ENCODE assay signal across 8 mouse cellular contexts in the genomic region with DNA sequence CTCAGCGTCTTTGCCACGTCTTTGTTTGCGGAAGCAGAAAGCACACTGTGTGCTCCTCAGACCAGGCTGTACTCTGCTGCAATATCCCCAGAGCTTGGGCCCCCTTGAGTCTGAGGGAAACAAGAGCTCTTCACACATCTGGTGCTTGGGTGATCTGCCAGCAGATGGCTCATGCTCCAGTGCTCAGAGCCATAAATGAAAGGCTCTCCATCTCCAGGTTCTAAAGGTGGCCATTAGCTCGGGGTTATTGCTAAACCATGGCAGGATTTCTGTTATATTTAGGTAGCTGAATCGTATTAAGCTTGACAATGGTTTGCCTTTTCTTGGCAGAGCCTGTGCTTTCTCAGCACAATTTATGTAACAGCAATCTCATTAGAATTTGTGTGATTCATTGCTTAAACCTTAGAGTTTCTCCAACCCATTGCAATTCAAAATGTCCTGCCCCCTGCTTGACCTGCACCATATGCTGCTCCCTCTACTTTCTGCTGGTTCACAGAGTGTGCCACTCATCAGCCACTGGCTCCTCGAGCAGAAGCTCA. TPM values are rescaled to one million over a fixed set of nuclear protein-coding genes. Genes with fewer than 3 reads are reported as not detected.
A peak's percentile ranks its signal among the peaks of the same experiment; 100 is the strongest.
DNase-seq lines count a peak whose midpoint lies in the region; ATAC-seq and TF ChIP-seq lines count a peak whose summit lies in the region.

No protein-coding gene starts in this region.

- peaks cover 77% of the 10 kb centered on the region for H3K36me3 ChIP-seq in heart, embryonic 10.5 days
- H3K36me3 ChIP-seq in intestine, postnatal 0 days (ENCODE audit: control insufficient read depth, insufficient read depth) = peaks cover 44% of the 10 kb centered on the region

- no peaks in the 10 kb centered on the region for H3K9me3 ChIP-seq in heart, embryonic 10.5 days
- no peaks in the 10 kb centered on the region for H3K9me3 ChIP-seq in intestine, postnatal 0 days (ENCODE audit: control insufficient read depth)

- DNase-seq in heart, adult 9 months (ENCODE audit: low spot score in 2 of 2) = peak; percentile 29 to 38
- no peak for DNase-seq in heart, embryonic 10.5 days (ENCODE audit: low spot score)
- peak; percentile 43 for DNase-seq in right cerebral cortex, adult 18-20 months
- no peak for DNase-seq in right cerebral cortex, postnatal 4 days
- peak; percentile 84 for DNase-seq in kidney, adult 9 months
- no peak for DNase-seq in ovary, postnatal 36 days (ENCODE audit: low spot score)
- no peak for DNase-seq in cerebellum, adult 18-20 months

- 78% methylated on average over 6 of the region's 6 CpGs for WGBS in heart, embryonic 10.5 days
- WGBS in intestine, postnatal 0 days = 76% methylated on average over 6 of the region's 6 CpGs

- no peak overlapping the region for H3K9ac ChIP-seq in intestine, postnatal 0 days (ENCODE audit: low read depth, low read length)

- H3K27ac ChIP-seq in heart, embryonic 10.5 days = no peak overlapping the region
- no peak overlapping the region for H3K27ac ChIP-seq in intestine, postnatal 0 days (ENCODE audit: low read depth, low read length)

- no peak overlapping the region for H3K4me3 ChIP-seq in heart, embryonic 10.5 days
- H3K4me3 ChIP-seq in intestine, postnatal 0 days (ENCODE audit: low read depth, low read length) = no peak overlapping the region

- H3K4me1 ChIP-seq in heart, embryonic 10.5 days = peaks cover 7% of the 10 kb centered on the region
- no peaks in the 10 kb centered on the region for H3K4me1 ChIP-seq in intestine, postnatal 0 days (replicated peaks; ENCODE audit: control insufficient read depth, insufficient read depth, low read length)

- TF ChIP-seq CTCF in intestine, postnatal 0 days (IDR thresholded peaks at IDR 0.05; ENCODE audit: low read depth) = no peak

- no peaks in the 10 kb centered on the region for H3K27me3 ChIP-seq in heart, embryonic 10.5 days (ENCODE audit: insufficient read depth, poor library complexity, severe bottlenecking)
- H3K27me3 ChIP-seq in intestine, postnatal 0 days (replicated peaks; ENCODE audit: control insufficient read depth, insufficient read depth, low read length) = no peaks in the 10 kb centered on the region

- ATAC-seq in intestine, postnatal 0 days = no peak

- no peak overlapping the region for H3K4me2 ChIP-seq in intestine, postnatal 0 days (replicated peaks; ENCODE audit: low read depth)

RNA-seq across cellular contexts. Expression of a gene that starts 12.8 kb away (rescaled TPM):
- polyA plus RNA-seq in heart, embryonic 10.5 days (2016; fragmentation: Nextera tagmentation; extraction: Ambion mirVana) = 2.8 and 4.3 TPM in 2 replicates
- 0.44 and 0.59 TPM in 2 replicates for polyA plus RNA-seq in intestine, postnatal 0 days (2015; fragmentation: Nextera tagmentation; extraction: Ambion mirVana)

RNA-seq across cellular contexts. Expression of a gene that starts 45.1 kb away (rescaled TPM):
- polyA plus RNA-seq in heart, embryonic 10.5 days (2016; fragmentation: Nextera tagmentation; extraction: Ambion mirVana) = 82.7 and 90.1 TPM in 2 replicates
- polyA plus RNA-seq in intestine, postnatal 0 days (2015; fragmentation: Nextera tagmentation; extraction: Ambion mirVana) = 21.1 and 22.4 TPM in 2 replicates

Comparison
In these comparisons a context has a peak if more than half of its experiments do, and no peak if none do; other contexts are left out.
1. DNase-seq: peak in heart, adult 9 months (2 of 2), right cerebral cortex, adult 18-20 months (single experiment) and kidney, adult 9 months (single experiment); none in heart, embryonic 10.5 days (single experiment), right cerebral cortex, postnatal 4 days (single experiment), ovary, postnatal 36 days (single experiment) and cerebellum, adult 18-20 months (0 of 2).